Mouse (Mus musculus): ENCODE data around the gene Myo18a.

DNA sequence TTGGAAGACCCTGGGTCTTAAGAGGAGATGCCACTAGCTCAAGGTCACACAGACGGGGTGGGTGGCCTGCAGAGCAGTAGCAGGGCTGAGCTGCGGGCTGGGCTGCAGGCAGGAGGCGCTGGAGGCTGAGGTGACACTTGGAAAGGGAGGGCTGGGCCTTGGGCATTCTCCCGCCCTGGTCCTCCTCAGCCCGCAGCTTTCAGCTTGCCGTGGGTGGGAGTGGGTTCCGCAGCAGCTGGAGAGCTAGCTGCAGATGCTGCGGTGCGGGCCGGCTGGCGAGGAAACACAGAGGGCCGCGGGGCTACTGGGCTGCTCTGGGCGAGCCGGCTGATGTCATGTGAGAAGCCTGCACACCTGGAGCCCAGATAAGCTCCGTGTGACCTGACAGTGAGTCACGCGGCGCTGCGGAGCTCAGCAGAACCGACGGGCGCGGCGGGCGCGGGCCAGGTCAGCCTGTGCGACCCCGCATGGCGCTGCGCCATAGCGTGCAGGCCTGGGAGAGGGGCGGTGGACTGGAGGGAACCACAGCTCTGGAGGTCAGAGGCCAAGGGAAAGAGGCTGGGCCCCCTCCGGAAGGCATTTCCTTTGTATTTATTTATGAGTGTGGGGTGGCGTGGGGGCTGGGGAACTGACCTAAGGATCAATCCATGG lies 3.4 kb downstream of the Myo18a start:
- TF ChIP-seq ZNF384 (IDR thresholded peaks at IDR 0.05; ENCODE audit: low read depth, low read length), result no peak
- no peak for TF ChIP-seq ZC3H11A (IDR thresholded peaks at IDR 0.05; ENCODE audit: borderline replicate concordance, low read depth, low read length)
- TF ChIP-seq CHD2 (IDR thresholded peaks at IDR 0.05; ENCODE audit: low read depth, low read length), result no peak

Measured in ES-E14 (cell line).